Mouse (Mus musculus) ZHBTc4 (cell line): Measurements from ENCODE around the gene Hoxa13.

ENCODE experiments used
- DNase-seq: peaks from one replicate; pipeline ENCODE4 v3.0.0-alpha.2; 2011; ENCODE audit warnings: low read depth, low spot score

Hoxa13 gene

GRCm38 (mm10) chr6:52260654-52261575 is at the start of gene Hoxa13:
Gene Hoxa13, minus strand, starts transcription at chr6:52260880.
- DNase-seq = peak; percentile 76

GRCm38 (mm10) chr6:52310366-52310765 is 49.7 kb upstream of the Hoxa13 start:
- peak; percentile 50 for DNase-seq

- no peak for DNase-seq
These were observed 49.1 kb upstream of the Hoxa13 start for GRCm38 (mm10) chr6:52309766-52310165.

- DNase-seq = peak; percentile 91
These were observed 45.3 kb upstream of the Hoxa13 start for GRCm38 (mm10) chr6:52305877-52306389.

- DNase-seq = no peak
These were observed 42.7 kb upstream of the Hoxa13 start for GRCm38 (mm10) chr6:52303426-52303825.

- no peak for DNase-seq
These were observed 40.1 kb upstream of the Hoxa13 start for GRCm38 (mm10) chr6:52300806-52301205.

- DNase-seq = no peak
These were observed 37.8 kb upstream of the Hoxa13 start for GRCm38 (mm10) chr6:52298511-52298910.

GRCm38 (mm10) chr6:52294616-52295015 is 33.9 kb upstream of the Hoxa13 start:
- DNase-seq = no peak

- no peak for DNase-seq
These were observed 31.6 kb upstream of the Hoxa13 start for GRCm38 (mm10) chr6:52292328-52292727.

- peak; percentile 60 for DNase-seq
These were observed 30.6 kb upstream of the Hoxa13 start for GRCm38 (mm10) chr6:52291021-52291860.

- no peak for DNase-seq
These were observed 29.5 kb upstream of the Hoxa13 start for GRCm38 (mm10) chr6:52290186-52290585.

GRCm38 (mm10) chr6:52283896-52284295 is 23.2 kb upstream of the Hoxa13 start:
- no peak for DNase-seq

GRCm38 (mm10) chr6:52281084-52281483 is 20.4 kb upstream of the Hoxa13 start:
- DNase-seq = no peak

GRCm38 (mm10) chr6:52276920-52277319 is 16.2 kb upstream of the Hoxa13 start:
- no peak for DNase-seq

GRCm38 (mm10) chr6:52276382-52276781 is 15.7 kb upstream of the Hoxa13 start:
- DNase-seq = no peak

- no peak for DNase-seq
These were observed 15.0 kb upstream of the Hoxa13 start for GRCm38 (mm10) chr6:52275563-52276280.

- peak; percentile 28 for DNase-seq
These were observed 13.9 kb upstream of the Hoxa13 start for GRCm38 (mm10) chr6:52274576-52274975.

- peak; percentile 43 for DNase-seq
These were observed 13.1 kb upstream of the Hoxa13 start for GRCm38 (mm10) chr6:52273656-52274280.

GRCm38 (mm10) chr6:52272766-52273655 is 12.3 kb upstream of the Hoxa13 start:
- no peak for DNase-seq
